Mouse (Mus musculus) limb, embryonic 10.5 days (tissue): ENCODE measurements around the gene Svop. TPM values are rescaled to one million over a fixed set of nuclear protein-coding genes. Genes with fewer than 3 reads are reported as not detected.

Experiments
- DNase-seq: peaks from one replicate; pipeline ENCODE4 v3.0.0-alpha.2; 2017; ENCODE audit warnings: low spot score
- H3K27ac ChIP-seq: fragments of 300-500 bp; sonication (generic); 2 replicates; pipeline ENCODE4 v1.5.1; 2016; ENCODE audit warnings: mild to moderate bottlenecking
- H3K27me3 ChIP-seq: fragments of 300-500 bp; sonication (generic); 2 replicates; pipeline ENCODE4 v1.6.1; 2016; ENCODE audit warnings: low read depth, mild to moderate bottlenecking; ENCODE audit not compliant: poor library complexity, severe bottlenecking
- H3K36me3 ChIP-seq: fragments of 300-500 bp; sonication (generic); 2 replicates; pipeline ENCODE4 v1.6.1; 2016; ENCODE audit warnings: mild to moderate bottlenecking, moderate library complexity
- H3K4me1 ChIP-seq: fragments of 300-500 bp; sonication (generic); 2 replicates; pipeline ENCODE4 v1.6.1; 2016
- H3K4me3 ChIP-seq: fragments of 300-500 bp; sonication (generic); 2 replicates; pipeline ENCODE4 v1.5.1; 2016; ENCODE audit warnings: mild to moderate bottlenecking, moderate library complexity
- H3K9me3 ChIP-seq: fragments of 300-500 bp; sonication (generic); replicated peaks from 2 replicates; pipeline ENCODE4 v1.6.1; 2016; ENCODE audit warnings: mild to moderate bottlenecking
- WGBS: fragments of 180-500 bp; shearing (Covaris S2); methylation state at CpG from one replicate; pipeline ENCODE4 v1.1.7; 2016; 5-methylcytosine and 5-hydroxymethylcytosine counted together
- polyA plus RNA-seq: library from polyadenylated mRNA; unstranded; fragments of >200 nt; fragmentation: Nextera tagmentation; extraction: Ambion mirVana; gene quantifications from 2 replicates; pipeline ENCODE4 v1.2.1, GENCODE M21; 2016

Svop gene
- polyA plus RNA-seq: 0.08 TPM in 1 of 2 replicates, not detected in the other

- H3K4me1 ChIP-seq: peaks cover 11% of the 10 kb centered on the region
- WGBS: 3% methylated on average over 40 of the region's 40 CpGs
- H3K4me3 ChIP-seq: peak within 1 kb of the TSS; percentile 40
- no peaks in the 10 kb centered on the region for H3K36me3 ChIP-seq
- DNase-seq: peak; percentile 90
- H3K27me3 ChIP-seq: peaks cover 7% of the 10 kb centered on the region; the same call in 1 of the 2 replicates
- no peaks in the 10 kb centered on the region for H3K9me3 ChIP-seq
- no peak within 1 kb of the TSS for H3K27ac ChIP-seq
Observed at GRCm38 (mm10) chr5:114091057-114091807, at the start of gene Svop. Gene Svop, minus strand, starts transcription at chr5:114091570.

GRCm38 (mm10) chr5:114139175-114139574 is 47.8 kb upstream of the Svop start:
- Histone ChIP-seq H3K4me1 (peaks cover 8% of the 10 kb centered on the region), H3K9me3 (no peaks in the 10 kb centered on the region), H3K4me3 (no peak overlapping the region), H3K27ac (no peak overlapping the region), H3K27me3 (no peaks in the 10 kb centered on the region), H3K36me3 (peaks cover 62% of the 10 kb centered on the region)
- no peak for DNase-seq
- 78% methylated on average over 9 of the region's 9 CpGs for WGBS

GRCm38 (mm10) chr5:114138277-114139164 is 47.2 kb upstream of the Svop start:
- no peak for DNase-seq
- WGBS: 85% methylated on average over 21 of the region's 21 CpGs
- peaks cover 69% of the 10 kb centered on the region for H3K36me3 ChIP-seq
- no peak overlapping the region for H3K27ac ChIP-seq
- H3K4me1 ChIP-seq: peaks cover 5% of the 10 kb centered on the region
- H3K4me3 ChIP-seq: no peak overlapping the region
- no peaks in the 10 kb centered on the region for H3K27me3 ChIP-seq
- H3K9me3 ChIP-seq: no peaks in the 10 kb centered on the region

GRCm38 (mm10) chr5:114137481-114138276 is 46.3 kb upstream of the Svop start:
- Histone ChIP-seq H3K4me3 (no peak overlapping the region), H3K4me1 (peaks cover 5% of the 10 kb centered on the region), H3K9me3 (no peaks in the 10 kb centered on the region), H3K27ac (no peak overlapping the region), H3K36me3 (peaks cover 76% of the 10 kb centered on the region), H3K27me3 (no peaks in the 10 kb centered on the region)
- DNase-seq: no peak
- 89% methylated on average over 15 of the region's 15 CpGs for WGBS

DNA sequence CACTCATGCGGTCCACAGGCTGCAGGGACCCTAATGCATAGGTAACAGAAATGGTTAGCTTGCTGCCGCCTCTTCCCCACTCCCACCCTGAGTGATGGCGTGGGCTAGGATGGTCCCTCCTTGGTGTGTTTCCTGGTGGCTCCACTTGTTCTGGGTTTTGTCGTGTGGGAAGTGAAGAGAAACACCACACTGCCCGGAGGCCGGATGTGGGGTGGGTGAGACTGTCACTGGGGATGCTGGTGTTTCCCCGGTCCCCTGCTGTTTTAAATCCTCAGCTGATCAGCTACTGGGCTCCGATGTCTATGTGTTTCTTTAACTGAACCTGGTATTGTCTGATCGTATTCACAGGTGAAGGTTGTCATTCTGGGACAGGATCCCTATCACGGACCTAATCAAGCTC is 44.1 kb upstream of the Svop start:
- Histone ChIP-seq H3K4me3 (no peak overlapping the region), H3K36me3 (peaks cover 79% of the 10 kb centered on the region), H3K27ac (no peak overlapping the region), H3K9me3 (no peaks in the 10 kb centered on the region), H3K4me1 (peaks cover 22% of the 10 kb centered on the region), H3K27me3 (no peaks in the 10 kb centered on the region)
- WGBS: 92% methylated on average over 10 of the region's 10 CpGs
- DNase-seq: no peak

DNA sequence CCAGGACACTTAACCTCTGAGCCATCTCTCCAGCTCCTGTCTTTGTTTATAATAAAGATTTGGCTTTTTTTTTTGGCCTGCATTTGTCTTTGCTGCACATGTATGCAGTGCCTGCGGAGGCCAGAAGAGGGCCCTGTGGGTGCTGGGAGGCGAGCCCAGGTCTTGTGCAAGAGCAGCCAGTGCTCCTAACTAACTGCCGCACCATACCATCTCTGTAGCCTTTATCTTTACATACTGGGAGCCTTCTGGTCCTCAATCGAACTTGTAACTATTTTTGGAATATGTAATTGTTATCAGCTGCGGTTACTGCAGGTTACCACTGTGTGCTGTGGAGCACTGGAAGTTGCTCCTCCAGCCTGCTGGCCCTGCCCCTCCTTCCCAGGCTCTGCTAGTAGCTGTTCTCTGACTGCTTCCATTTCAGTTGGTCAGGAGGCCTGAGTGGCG is 42.7 kb upstream of the Svop start:
- Histone ChIP-seq H3K36me3 (peaks cover 66% of the 10 kb centered on the region), H3K9me3 (no peaks in the 10 kb centered on the region), H3K27me3 (no peaks in the 10 kb centered on the region), H3K27ac (no peak overlapping the region), H3K4me1 (peaks cover 26% of the 10 kb centered on the region), H3K4me3 (no peak overlapping the region)
- DNase-seq: no peak
- WGBS: 77% methylated on average over 6 of the region's 6 CpGs

GRCm38 (mm10) chr5:114132841-114133240 is 41.5 kb upstream of the Svop start:
- Histone ChIP-seq H3K36me3 (peaks cover 53% of the 10 kb centered on the region), H3K4me3 (no peak overlapping the region), H3K27me3 (no peaks in the 10 kb centered on the region), H3K27ac (no peak overlapping the region), H3K4me1 (peaks cover 30% of the 10 kb centered on the region), H3K9me3 (no peaks in the 10 kb centered on the region)
- WGBS: 86% methylated on average over 6 of the region's 6 CpGs
- no peak for DNase-seq

DNA sequence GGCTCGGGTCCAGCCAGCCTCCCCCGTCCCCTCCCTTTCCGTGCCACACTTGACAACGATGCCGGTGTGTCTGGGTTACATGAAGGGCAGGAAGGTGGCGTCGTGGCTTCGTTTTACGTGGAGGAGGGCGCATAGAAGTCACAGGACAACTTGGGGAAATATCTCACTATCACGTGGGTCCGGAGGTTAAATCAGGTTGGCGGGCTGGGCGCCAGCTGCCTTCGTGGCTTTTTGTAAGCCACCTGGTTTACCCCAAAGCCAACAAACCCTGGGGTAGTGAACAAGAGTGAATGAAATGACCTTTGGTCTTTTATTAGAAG is 40.1 kb upstream of the Svop start:
- DNase-seq: peak; percentile 36
- Histone ChIP-seq H3K4me3 (peak overlapping the region; percentile 90), H3K27ac (peak overlapping the region; percentile 86), H3K36me3 (peaks cover 40% of the 10 kb centered on the region), H3K27me3 (no peaks in the 10 kb centered on the region), H3K4me1 (peaks cover 39% of the 10 kb centered on the region), H3K9me3 (no peaks in the 10 kb centered on the region)
- 1% methylated on average over 15 of the region's 15 CpGs for WGBS

DNA sequence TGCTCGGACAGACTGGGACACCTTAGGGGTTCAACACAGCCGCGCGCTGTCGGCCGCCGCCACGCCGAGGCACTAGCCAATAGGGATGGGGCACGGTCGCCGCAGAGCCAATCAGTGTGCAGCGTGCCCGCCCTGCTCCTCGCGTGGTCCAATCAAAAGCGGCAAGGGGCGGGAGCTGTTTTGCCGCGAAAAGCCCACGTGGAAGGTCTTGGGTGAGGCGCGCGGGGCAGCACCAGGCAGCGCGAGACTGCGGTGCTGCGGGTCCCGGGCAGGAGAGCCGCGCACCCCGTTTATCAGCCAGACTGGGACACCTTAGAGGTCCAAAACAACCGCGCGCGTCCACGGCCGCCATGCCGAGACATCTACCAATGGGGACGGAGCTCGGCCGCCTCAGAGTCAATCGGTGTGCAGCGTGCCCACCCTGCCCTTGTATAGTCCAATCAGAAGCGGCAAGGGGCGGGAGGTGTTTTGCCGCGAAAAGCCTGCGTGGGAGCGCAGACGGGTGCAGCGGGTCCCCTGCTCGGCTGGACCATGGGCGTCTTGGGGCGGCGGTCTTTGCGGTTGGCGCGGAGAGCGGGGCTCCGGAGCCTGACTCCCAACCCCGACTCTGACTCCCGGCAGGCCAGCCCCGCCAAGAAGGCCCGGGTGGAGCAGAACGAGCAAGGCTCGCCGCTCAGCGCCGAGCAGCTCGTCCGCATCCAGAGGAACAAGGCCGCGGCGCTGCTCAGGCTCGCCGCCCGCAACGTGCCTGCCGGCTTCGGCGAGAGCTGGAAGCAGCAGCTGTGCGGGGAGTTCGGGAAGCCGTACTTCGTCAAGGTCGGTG is 39.5 kb upstream of the Svop start:
- WGBS: under 1% methylated on average over 87 of the region's 87 CpGs
- Histone ChIP-seq H3K9me3 (no peaks in the 10 kb centered on the region), H3K27me3 (no peaks in the 10 kb centered on the region), H3K4me1 (peaks cover 39% of the 10 kb centered on the region), H3K27ac (peak overlapping the region; percentile 86), H3K4me3 (peak overlapping the region; percentile 90), H3K36me3 (peaks cover 35% of the 10 kb centered on the region)
- peak; percentile 97 for DNase-seq

DNA sequence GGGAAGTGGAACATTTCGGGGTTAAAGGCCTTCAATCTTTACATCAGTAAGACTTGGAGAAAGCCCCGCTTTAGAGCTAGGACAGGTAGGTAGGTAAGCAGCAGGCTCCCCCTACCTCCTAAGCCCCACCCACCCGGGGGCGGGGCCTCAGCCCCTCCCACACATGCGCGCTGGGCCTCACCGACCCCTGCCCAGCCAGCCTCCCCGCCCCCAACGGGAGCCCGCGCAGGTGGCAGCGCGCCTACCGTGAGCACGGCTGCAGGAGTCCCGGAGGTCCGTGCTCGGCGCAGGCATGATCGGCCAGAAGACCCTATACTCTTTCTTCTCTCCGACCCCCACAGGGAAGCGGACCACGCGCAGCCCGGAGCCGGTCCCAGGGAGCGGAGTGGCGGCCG is 38.8 kb upstream of the Svop start, which contains the start of gene Ung:
Gene Ung, plus strand, starts transcription at position 176 of the 395 bp plus-strand sequence.
- H3K36me3 ChIP-seq: peaks cover 35% of the 10 kb centered on the region
- DNase-seq: peak; percentile 86
- peak within 1 kb of the TSS; percentile 90 for H3K4me3 ChIP-seq
- no peaks in the 10 kb centered on the region for H3K27me3 ChIP-seq
- under 1% methylated on average over 29 of the region's 29 CpGs for WGBS
- H3K4me1 ChIP-seq: peaks cover 39% of the 10 kb centered on the region
- no peaks in the 10 kb centered on the region for H3K9me3 ChIP-seq
- H3K27ac ChIP-seq: peak within 1 kb of the TSS; percentile 86

DNA sequence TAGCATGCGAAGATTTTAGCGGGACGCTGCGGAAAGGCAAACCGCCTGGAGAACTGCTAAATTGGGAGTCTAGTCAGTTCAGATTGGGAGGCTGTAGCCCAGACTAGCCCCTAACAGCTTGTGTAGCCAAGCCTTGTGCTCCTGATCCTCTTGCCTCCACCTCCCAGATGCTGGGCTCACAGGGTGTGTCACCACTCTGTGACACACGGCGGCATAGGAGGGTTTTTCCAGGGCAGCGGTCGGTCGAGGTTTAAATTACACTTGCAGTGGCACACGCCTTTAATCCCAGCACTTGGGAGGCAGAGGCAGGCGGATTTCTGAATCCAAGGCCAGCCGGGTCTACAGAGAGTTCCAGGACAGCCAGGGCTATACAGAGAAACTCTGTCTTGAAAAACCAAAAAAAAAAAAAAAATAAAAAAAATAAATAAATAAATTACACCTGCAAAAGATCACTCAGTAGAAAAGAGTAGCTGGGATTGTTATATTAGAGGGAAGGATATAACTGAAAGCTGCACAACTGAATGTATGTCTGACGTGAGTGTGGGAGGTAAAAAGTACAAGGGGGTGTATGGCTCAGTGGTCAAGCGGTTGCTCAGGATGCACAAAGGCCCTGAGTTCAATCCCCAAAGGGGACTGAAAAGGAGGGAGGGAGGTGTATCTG is 38.3 kb upstream of the Svop start:
- Histone ChIP-seq H3K36me3 (peaks cover 35% of the 10 kb centered on the region), H3K27me3 (no peaks in the 10 kb centered on the region), H3K4me3 (peak overlapping the region; percentile 90), H3K9me3 (no peaks in the 10 kb centered on the region), H3K27ac (no peak overlapping the region), H3K4me1 (peaks cover 39% of the 10 kb centered on the region)
- 81% methylated on average over 15 of the region's 15 CpGs for WGBS
- DNase-seq: no peak
